ENCODE assay signal across 21 mouse cellular contexts in genomic region chr7:43571216-43571615, GRCm38 (mm10). TPM values are rescaled to one million over a fixed set of nuclear protein-coding genes. Genes with fewer than 3 reads are reported as not detected.
"Had no signal": no experiment of that assay in that cellular context is flagged by ENCODE, and none has a peak within 500 bp of the region (broad histone marks: within the 10 kb centered on the region; RNA-seq: fewer than 3 reads in every experiment).

No protein-coding gene starts in this region.

- DNase-seq: lung, adult 18-20 months; lung, embryonic 14.5 days; lung, postnatal 10 days; lung, postnatal 4 days; midbrain, embryonic 14.5 days; retina, postnatal 1 day; right cerebral cortex, adult 18-20 months; right cerebral cortex, postnatal 25 days; right cerebral cortex, postnatal 4 days; spleen, adult 18-20 months; thymus, adult 18-20 months; thymus, postnatal 14 days; thymus, postnatal 36 days had no signal

- H3K4me1 ChIP-seq: midbrain, embryonic 10.5 days; midbrain, embryonic 12.5 days; neural tube, embryonic 12.5 days had no signal

- H3K27ac ChIP-seq: midbrain, embryonic 10.5 days; midbrain, embryonic 12.5 days; neural tube, embryonic 12.5 days had no signal

- H3K4me3 ChIP-seq: midbrain, embryonic 10.5 days; midbrain, embryonic 12.5 days; neural tube, embryonic 12.5 days had no signal

- H3K27me3 ChIP-seq: midbrain, embryonic 12.5 days; neural tube, embryonic 12.5 days had no signal

- ATAC-seq: midbrain, embryonic 16.5 days had no signal

RNA-seq across cellular contexts. Expression of gene Zfp819, which starts 35.8 kb away (rescaled TPM):
- total RNA-seq: megakaryocyte, adult 5-6 weeks; megakaryocyte-erythroid progenitor cell, adult 5-6 weeks had no signal
- polyA plus RNA-seq: small intestine, adult 2 months; stomach, embryonic 16.5 days had no signal
